Mouse (Mus musculus) left cerebral cortex, adult 6 months (tissue): ENCODE results near the gene Ndufaf1. TPM values are rescaled to one million over a fixed set of nuclear protein-coding genes. Genes with fewer than 3 reads are reported as not detected.

Source experiments
- long read RNA-seq, 2 experiments: library from polyadenylated mRNA; unstranded; transcript quantifications; one replicate each; pipeline ENCODE4 v2.0.0; 2019 to 2020
- polyA plus RNA-seq: library from polyadenylated mRNA; unstranded; fragments of <200 nt; fragmentation: Nextera tagmentation; gene quantifications from 2 replicates; pipeline ENCODE4 v1.2.3, GENCODE M21; 2021

Gene Ndufaf1
- polyA plus RNA-seq = 40.3 and 44.2 TPM in 2 replicates
- long read RNA-seq, experiment 1, transcript Ndufaf1-203 (5 exons, 1,308 nt) = minor isoform, 20 of 138 reads
- long read RNA-seq, experiment 1, transcript Ndufaf1-202 (5 exons, 1,478 nt) = major isoform, 82 of 138 reads
- long read RNA-seq, experiment 1, partial matches to known transcripts = 4 of 138 reads
- long read RNA-seq, experiment 1, other reads (novel, unspliced or antisense) = 32 of 138 reads
- long read RNA-seq, experiment 2, transcript Ndufaf1-203 (5 exons, 1,308 nt) = minor isoform, 11 of 55 reads
- long read RNA-seq, experiment 2, transcript Ndufaf1-202 (5 exons, 1,478 nt) = major isoform, 29 of 55 reads
- long read RNA-seq, experiment 2, partial matches to known transcripts = 7 of 55 reads
- long read RNA-seq, experiment 2, other reads (novel, unspliced or antisense) = 8 of 55 reads

DNA sequence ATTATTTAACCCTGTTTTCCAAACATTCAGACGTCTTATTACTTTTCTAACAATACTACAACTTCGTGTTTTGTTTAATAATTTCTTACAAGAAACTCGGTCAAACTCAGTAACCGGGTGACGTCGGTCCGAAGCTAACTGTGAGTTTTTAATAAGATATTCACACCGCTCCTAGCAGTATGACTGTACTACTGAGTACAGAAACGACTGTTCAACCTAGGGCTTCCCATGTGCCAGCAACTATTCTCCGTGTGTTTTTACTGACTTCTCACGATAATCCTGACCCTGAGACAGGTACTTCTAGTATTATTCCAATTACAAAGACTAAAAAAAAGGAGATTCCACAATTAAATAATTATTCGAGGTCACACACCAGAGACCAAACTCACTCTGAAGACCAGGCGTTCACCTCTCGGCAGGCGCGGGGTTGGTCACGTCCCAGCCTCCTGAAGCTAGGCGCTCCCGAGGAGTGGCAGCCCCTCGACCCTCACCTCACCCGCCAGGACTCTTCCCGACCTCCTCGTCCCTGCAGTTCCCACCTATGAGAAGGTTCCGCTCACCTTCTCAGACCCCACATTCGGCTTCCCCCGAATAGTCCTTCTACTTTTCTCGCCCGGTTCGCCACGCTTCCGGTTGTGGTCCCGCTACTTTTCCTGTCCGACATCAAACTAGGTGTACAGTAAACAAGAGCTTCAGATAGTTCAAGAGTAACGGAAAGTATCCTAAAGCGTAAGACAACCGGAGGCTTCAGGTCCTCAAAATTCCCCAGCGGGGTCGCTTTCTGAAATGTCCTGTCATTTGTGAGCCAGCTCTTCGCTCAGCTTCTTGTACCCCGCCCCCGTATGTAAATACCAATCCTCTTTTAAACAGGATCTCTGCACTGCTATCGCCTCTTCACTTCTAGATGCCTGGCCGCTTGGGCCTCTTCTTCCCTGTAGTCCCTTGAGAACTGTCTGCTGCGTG, at the start of gene Ndufaf1:
TSS of gene Ndufaf1 (minus strand) at position 608 of the 963 bp plus-strand sequence.

DNA sequence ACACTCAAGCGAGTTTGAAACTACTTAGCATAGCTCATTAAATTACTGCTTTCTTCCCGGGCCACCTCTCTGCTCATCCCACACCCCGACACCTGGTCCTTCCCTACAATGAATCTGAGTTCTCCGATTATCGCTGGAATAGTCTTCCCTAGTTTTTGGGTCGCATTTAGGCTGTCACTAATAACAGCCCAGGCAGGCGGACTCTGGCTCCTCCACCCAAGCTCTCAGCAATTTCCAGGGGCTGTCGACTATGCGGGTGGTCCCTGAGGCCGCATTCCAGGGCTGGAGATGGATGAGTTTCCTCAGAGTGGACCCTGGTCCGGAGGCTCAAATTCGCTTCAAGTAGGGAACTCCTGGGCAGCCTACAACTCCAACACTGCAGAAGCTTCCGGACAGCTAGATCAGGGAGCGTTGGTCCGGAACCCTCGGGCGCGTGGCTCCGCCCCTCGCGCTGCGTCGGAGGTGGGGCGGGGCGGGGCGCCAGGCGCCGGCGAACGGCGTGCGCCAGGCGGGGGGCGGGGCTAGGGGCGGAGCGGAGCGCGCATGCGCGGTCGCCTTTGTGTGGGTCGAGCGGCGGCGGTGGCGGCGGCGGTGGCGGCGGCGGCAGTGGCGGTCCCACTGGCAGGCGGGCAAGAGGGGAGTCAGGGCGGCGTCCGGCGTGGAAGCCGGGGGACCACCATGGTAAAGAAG, 12.0 kb upstream of the Ndufaf1 start, which contains the start of gene Rtf1:
TSS of gene Rtf1 (plus strand) at position 544 of the 690 bp plus-strand sequence.

DNA sequence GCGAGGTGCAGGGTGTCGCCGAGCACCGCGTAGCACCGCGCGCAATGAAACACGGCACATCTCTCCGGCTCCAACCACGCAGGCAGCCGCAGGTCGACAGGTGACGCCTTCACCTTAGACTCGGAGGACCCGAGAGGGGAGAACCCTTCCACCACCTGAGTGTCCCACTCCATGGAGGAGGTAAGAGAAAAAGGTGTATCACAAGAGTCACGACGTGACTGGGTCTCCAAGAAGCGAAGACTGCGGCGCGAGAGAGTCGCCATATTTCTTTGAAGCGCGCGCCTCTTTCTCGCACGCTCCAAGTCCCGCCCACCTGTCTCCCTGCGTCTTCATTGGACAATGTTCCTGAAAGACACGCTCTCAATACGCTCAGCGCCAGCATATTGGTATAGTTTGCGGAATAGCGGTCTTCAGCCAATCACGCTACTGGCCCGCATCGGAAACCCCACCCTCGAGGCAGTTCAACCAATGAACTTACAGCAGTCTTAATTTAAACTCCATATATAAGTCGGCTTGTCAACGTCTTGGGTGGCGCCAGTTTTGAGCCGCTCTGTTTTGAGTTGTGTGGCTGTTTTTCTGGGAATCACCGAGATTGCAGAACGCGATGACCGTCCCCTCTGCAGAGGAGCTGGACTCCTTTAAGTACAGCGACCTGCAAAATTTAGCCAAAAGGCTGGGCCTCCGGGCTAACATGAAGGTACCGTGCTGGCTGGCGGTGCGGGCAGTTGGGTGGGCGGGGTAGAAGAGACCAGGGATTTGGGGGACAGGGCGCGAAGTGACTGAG, 44.2 kb downstream of the Ndufaf1 start, which contains the start of the genes Nusap1 and Oip5:
TSS of gene Nusap1 (plus strand) at position 100 of the 784 bp plus-strand sequence.
TSS of gene Oip5 (minus strand) at position 271 of the 784 bp plus-strand sequence.

Other genes with a start within 250 kb of the Ndufaf1 start
- 1.3 and 1.8 TPM in 2 replicates for gene Ino80, start 185.1 kb downstream of the Ndufaf1 start, polyA plus RNA-seq
- 0.40 and 0.44 TPM in 2 replicates for gene Exd1, start 115.2 kb downstream of the Ndufaf1 start, polyA plus RNA-seq
- gene Chp1, start 115.1 kb downstream of the Ndufaf1 start, polyA plus RNA-seq = 100 and 119 TPM in 2 replicates
- 0.56 and 0.65 TPM in 2 replicates for gene Nusap1, start 44.5 kb downstream of the Ndufaf1 start, polyA plus RNA-seq
- 1.2 and 1.4 TPM in 2 replicates for gene Oip5, start 44.4 kb downstream of the Ndufaf1 start, polyA plus RNA-seq
- 41.0 and 122 TPM in 2 replicates for gene Rtf1, start 12.2 kb upstream of the Ndufaf1 start, polyA plus RNA-seq
- gene Itpka, start 79.5 kb upstream of the Ndufaf1 start, polyA plus RNA-seq = 42.8 and 220 TPM in 2 replicates
- 1.6 and 3.0 TPM in 2 replicates for gene Ltk, start 97.6 kb upstream of the Ndufaf1 start, polyA plus RNA-seq
- 4.6 and 6.0 TPM in 2 replicates for gene Rpap1, start 124.7 kb upstream of the Ndufaf1 start, polyA plus RNA-seq
- gene Tyro3, start 134.9 kb upstream of the Ndufaf1 start, polyA plus RNA-seq = 32.4 and 46.0 TPM in 2 replicates
- gene Mga, start 234.4 kb upstream of the Ndufaf1 start, polyA plus RNA-seq = 6.5 and 9.5 TPM in 2 replicates